Mouse (Mus musculus): ENCODE data around the gene Foxn3. TPM values are rescaled to one million over a fixed set of nuclear protein-coding genes. Genes with fewer than 3 reads are reported as not detected.
A peak's percentile ranks its signal among the peaks of the same experiment; 100 is the strongest.

Foxn3 gene
- polyA plus RNA-seq, 1 experiment from 2014 or later, result 90.2 TPM

GRCm38 (mm10) chr12:99371500-99371899 is 191.9 kb downstream of the Foxn3 start:
- H3K27me3 ChIP-seq, result no peaks in the 10 kb centered on the region
- H3K9me3 ChIP-seq (replicated peaks), result no peaks in the 10 kb centered on the region
- peaks cover 25% of the 10 kb centered on the region for H3K4me1 ChIP-seq
- 77% methylated on average over 5 of the region's 5 CpGs for WGBS
- H3K9ac ChIP-seq, result no peak overlapping the region
- H3K4me2 ChIP-seq (replicated peaks), result no peak overlapping the region
- no peak overlapping the region for H3K27ac ChIP-seq
- ATAC-seq (ENCODE audit: low FRiP score), result no peak
- peaks cover 14% of the 10 kb centered on the region for H3K36me3 ChIP-seq
- H3K4me3 ChIP-seq, result no peak overlapping the region

- H3K9me3 ChIP-seq (replicated peaks), result no peaks in the 10 kb centered on the region
Observed at GRCm38 (mm10) chr12:99368251-99368650, 195.1 kb downstream of the Foxn3 start.

GRCm38 (mm10) chr12:99365999-99366398 is 197.4 kb downstream of the Foxn3 start:
- Histone ChIP-seq H3K4me3 (no peak overlapping the region), H3K27me3 (no peaks in the 10 kb centered on the region), H3K4me2 (replicated peaks) (no peak overlapping the region), H3K27ac (no peak overlapping the region), H3K9ac (no peak overlapping the region), H3K36me3 (no peaks in the 10 kb centered on the region), H3K4me1 (peaks cover 31% of the 10 kb centered on the region), H3K9me3 (replicated peaks) (no peaks in the 10 kb centered on the region)
- ATAC-seq (ENCODE audit: low FRiP score), result no peak
- WGBS, result 89% methylated on average over 9 of the region's 9 CpGs

More at GRCm38 (mm10) chr12:99368251-99368650, 195.1 kb downstream of the Foxn3 start:
- no peaks in the 10 kb centered on the region for H3K27me3 ChIP-seq
- 91% methylated on average over 10 of the region's 10 CpGs for WGBS
- no peak overlapping the region for H3K9ac ChIP-seq
- H3K27ac ChIP-seq, result no peak overlapping the region
- H3K36me3 ChIP-seq, result no peaks in the 10 kb centered on the region
- H3K4me3 ChIP-seq, result no peak overlapping the region
- peaks cover 15% of the 10 kb centered on the region for H3K4me1 ChIP-seq
- no peak for ATAC-seq (ENCODE audit: low FRiP score)
- no peak overlapping the region for H3K4me2 ChIP-seq (replicated peaks)

DNA sequence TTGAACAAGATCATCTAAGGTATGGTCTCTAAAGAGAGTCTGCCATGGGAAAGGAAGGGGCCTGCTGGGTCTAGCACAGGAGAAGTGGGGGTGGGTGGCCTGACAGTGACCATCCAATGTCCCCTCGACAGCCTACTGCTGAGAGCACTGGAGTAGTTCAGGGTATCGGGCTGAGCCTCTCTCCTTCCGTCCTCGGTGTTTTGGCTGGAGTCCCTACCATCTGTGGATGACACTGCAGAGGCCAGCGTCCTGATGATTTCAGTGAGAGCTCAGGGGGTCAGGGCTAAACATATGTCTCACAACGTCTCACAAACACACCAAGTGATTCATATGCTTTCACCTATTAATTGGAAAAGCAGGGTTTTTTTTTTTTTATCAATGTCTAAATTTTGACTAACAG is 199.2 kb downstream of the Foxn3 start:
- Histone ChIP-seq H3K36me3 (no peaks in the 10 kb centered on the region), H3K4me2 (replicated peaks) (no peak overlapping the region), H3K4me1 (peaks cover 27% of the 10 kb centered on the region), H3K4me3 (no peak overlapping the region), H3K9ac (no peak overlapping the region), H3K27me3 (no peaks in the 10 kb centered on the region), H3K9me3 (replicated peaks) (no peaks in the 10 kb centered on the region), H3K27ac (no peak overlapping the region)
- no peak for ATAC-seq (ENCODE audit: low FRiP score)
- WGBS, result 80% methylated on average over 6 of the region's 6 CpGs

DNA sequence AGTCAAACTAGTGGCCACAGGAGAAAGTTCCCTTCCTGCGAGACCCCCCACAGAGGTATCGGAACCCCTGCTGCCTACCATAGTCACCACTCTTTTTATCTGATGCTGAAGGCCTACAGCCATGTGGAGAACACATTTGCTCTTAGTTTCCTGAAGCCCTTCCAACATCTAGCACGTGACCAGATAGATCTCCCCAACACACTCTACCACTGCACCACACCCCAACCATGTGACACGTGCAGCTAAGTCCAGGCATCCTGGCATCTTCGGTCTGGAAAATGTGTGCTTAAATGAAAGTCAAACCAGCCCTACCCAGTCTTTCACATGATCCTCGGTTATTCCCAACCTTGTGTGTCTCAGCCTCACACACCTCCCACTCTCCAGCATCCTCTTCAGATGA is 200.4 kb downstream of the Foxn3 start:
- no peak overlapping the region for H3K4me2 ChIP-seq (replicated peaks)
- no peak overlapping the region for H3K9ac ChIP-seq
- H3K4me1 ChIP-seq, result peaks cover 32% of the 10 kb centered on the region
- H3K4me3 ChIP-seq, result no peak overlapping the region
- H3K27ac ChIP-seq, result no peak overlapping the region
- H3K27me3 ChIP-seq, result no peaks in the 10 kb centered on the region
- 83% methylated on average over 6 of the region's 6 CpGs for WGBS
- no peak for ATAC-seq (ENCODE audit: low FRiP score)
- no peaks in the 10 kb centered on the region for H3K36me3 ChIP-seq
- H3K9me3 ChIP-seq (replicated peaks), result no peaks in the 10 kb centered on the region

DNA sequence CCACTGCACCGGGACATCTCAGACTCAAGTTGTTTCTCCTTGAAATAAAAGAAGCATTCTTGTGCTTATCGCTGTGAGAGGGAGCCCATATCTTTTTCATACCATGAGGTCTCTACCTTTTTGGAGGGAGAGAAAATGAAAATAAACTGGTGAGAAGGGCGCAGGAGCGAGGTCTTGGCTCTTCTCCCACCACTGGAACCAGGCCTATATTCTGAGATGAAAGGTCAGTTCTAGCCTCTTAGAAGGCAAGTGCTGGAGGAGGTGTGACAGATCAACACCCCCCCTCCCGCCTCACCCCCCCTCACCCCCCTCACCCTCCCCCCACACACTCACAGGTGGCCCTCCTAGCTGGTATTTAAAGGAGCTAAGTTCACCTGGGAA is 201.6 kb downstream of the Foxn3 start:
- no peak overlapping the region for H3K4me3 ChIP-seq
- no peaks in the 10 kb centered on the region for H3K36me3 ChIP-seq
- H3K27ac ChIP-seq, result peak overlapping the region; percentile 23; the same call in 1 of the 2 replicates
- no peak overlapping the region for H3K4me2 ChIP-seq (replicated peaks)
- WGBS, result 70% methylated on average over 5 of the region's 5 CpGs
- H3K9ac ChIP-seq, result no peak overlapping the region
- no peaks in the 10 kb centered on the region for H3K9me3 ChIP-seq (replicated peaks)
- no peaks in the 10 kb centered on the region for H3K27me3 ChIP-seq
- peaks cover 32% of the 10 kb centered on the region for H3K4me1 ChIP-seq
- no peak for ATAC-seq (ENCODE audit: low FRiP score)

GRCm38 (mm10) chr12:99360958-99361751 is 202.2 kb downstream of the Foxn3 start:
- 59% methylated on average over 8 of the region's 8 CpGs for WGBS

GRCm38 (mm10) chr12:99358698-99359097 is 204.7 kb downstream of the Foxn3 start:
- H3K9ac ChIP-seq, result no peak overlapping the region
- H3K27me3 ChIP-seq, result no peaks in the 10 kb centered on the region
- H3K36me3 ChIP-seq, result no peaks in the 10 kb centered on the region
- no peak overlapping the region for H3K4me3 ChIP-seq
- H3K27ac ChIP-seq, result no peak overlapping the region
- ATAC-seq (ENCODE audit: low FRiP score), result no peak
- H3K9me3 ChIP-seq (replicated peaks), result no peaks in the 10 kb centered on the region
- no peak overlapping the region for H3K4me2 ChIP-seq (replicated peaks)
- 76% methylated on average over 5 of the region's 5 CpGs for WGBS
- peaks cover 31% of the 10 kb centered on the region for H3K4me1 ChIP-seq

More at GRCm38 (mm10) chr12:99360958-99361751, 202.2 kb downstream of the Foxn3 start:
- peak overlapping the region; percentile 23; the same call in 1 of the 2 replicates for H3K27ac ChIP-seq
- no peaks in the 10 kb centered on the region for H3K36me3 ChIP-seq
- ATAC-seq (ENCODE audit: low FRiP score), result no peak
- H3K4me3 ChIP-seq, result no peak overlapping the region
- no peak overlapping the region for H3K9ac ChIP-seq
- H3K9me3 ChIP-seq (replicated peaks), result no peaks in the 10 kb centered on the region
- H3K4me2 ChIP-seq (replicated peaks), result no peak overlapping the region
- peaks cover 32% of the 10 kb centered on the region for H3K4me1 ChIP-seq
- no peaks in the 10 kb centered on the region for H3K27me3 ChIP-seq

DNA sequence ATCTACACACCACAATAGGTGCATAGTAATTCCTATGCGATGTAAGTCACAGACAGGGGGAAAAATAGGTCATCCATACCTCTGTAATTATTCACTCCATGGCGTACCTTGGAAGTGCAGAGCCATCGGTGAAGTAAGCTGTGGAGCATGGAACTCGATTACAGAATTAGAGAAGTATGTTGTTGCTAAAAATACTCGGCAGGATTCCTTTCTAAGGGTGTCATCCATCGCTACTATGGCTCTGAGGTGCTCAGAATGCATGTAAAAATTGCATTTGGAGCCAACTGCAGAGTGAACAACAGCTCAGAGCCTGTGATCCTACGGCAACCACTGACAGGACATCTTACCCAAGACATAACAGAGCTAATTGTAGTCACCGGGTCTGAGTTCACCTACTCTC is 206.7 kb downstream of the Foxn3 start:
- Histone ChIP-seq H3K36me3 (no peaks in the 10 kb centered on the region), H3K9ac (no peak overlapping the region), H3K4me3 (no peak overlapping the region), H3K4me2 (replicated peaks) (no peak overlapping the region), H3K4me1 (peaks cover 24% of the 10 kb centered on the region), H3K27ac (no peak overlapping the region), H3K27me3 (no peaks in the 10 kb centered on the region), H3K9me3 (replicated peaks) (no peaks in the 10 kb centered on the region)
- WGBS, result 92% methylated on average over 8 of the region's 8 CpGs
- no peak for ATAC-seq (ENCODE audit: low FRiP score)

DNA sequence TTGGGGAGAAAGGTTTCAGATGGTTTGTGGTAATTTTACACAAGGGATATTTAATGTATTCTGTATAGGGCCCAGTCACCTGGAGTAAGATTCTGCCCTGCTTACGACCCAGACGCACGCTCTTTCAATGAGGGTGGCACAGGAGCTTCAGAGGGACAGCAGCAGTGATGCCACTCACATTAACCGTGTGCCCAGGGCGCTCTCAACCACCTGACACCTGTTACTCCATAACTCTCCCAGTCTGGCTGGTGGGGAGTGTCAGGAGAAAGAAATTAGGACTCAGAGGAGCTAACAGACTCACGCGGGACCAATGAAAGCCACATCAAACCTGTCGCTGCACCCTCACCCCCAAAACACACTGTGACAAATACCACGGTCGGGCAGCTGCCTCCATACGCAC is 209.7 kb downstream of the Foxn3 start:
- Histone ChIP-seq H3K36me3 (no peaks in the 10 kb centered on the region), H3K4me2 (replicated peaks) (no peak overlapping the region), H3K4me3 (no peak overlapping the region), H3K27ac (no peak overlapping the region), H3K27me3 (no peaks in the 10 kb centered on the region), H3K9me3 (replicated peaks) (no peaks in the 10 kb centered on the region), H3K4me1 (peaks cover 23% of the 10 kb centered on the region), H3K9ac (no peak overlapping the region)
- 91% methylated on average over 11 of the region's 11 CpGs for WGBS
- ATAC-seq (ENCODE audit: low FRiP score), result no peak

GRCm38 (mm10) chr12:99352583-99352982 is 210.8 kb downstream of the Foxn3 start:
- Histone ChIP-seq H3K27me3 (no peaks in the 10 kb centered on the region), H3K4me1 (peaks cover 27% of the 10 kb centered on the region), H3K4me3 (no peak overlapping the region), H3K9ac (no peak overlapping the region), H3K27ac (no peak overlapping the region), H3K9me3 (replicated peaks) (no peaks in the 10 kb centered on the region), H3K4me2 (replicated peaks) (no peak overlapping the region), H3K36me3 (no peaks in the 10 kb centered on the region)
- ATAC-seq (ENCODE audit: low FRiP score), result no peak
- 85% methylated on average over 6 of the region's 6 CpGs for WGBS

DNA sequence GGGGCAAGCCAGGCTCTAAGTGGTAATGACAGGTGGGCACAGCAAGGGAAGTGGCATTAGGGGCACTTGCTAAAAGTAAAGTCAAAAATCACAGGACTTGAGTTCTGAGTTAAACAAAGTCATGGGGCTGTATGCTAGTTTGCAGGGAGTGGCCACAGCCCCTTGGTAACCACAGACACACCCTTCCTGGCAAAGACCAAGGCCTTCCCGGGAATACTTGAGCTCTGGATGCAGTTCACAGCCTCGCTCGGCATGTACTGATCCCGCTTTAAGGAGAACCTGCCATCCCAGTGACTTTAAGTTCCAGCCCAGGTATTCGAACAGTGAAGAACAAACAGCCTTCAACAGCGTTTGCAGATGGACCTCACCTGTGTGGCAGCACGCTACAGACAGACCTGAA is 211.2 kb downstream of the Foxn3 start:
- H3K9me3 ChIP-seq (replicated peaks), result no peaks in the 10 kb centered on the region
- no peak for ATAC-seq (ENCODE audit: low FRiP score)
- H3K9ac ChIP-seq, result no peak overlapping the region
- H3K4me3 ChIP-seq, result no peak overlapping the region
- H3K4me1 ChIP-seq, result peaks cover 30% of the 10 kb centered on the region
- no peak overlapping the region for H3K4me2 ChIP-seq (replicated peaks)
- H3K36me3 ChIP-seq, result no peaks in the 10 kb centered on the region
- WGBS, result 93% methylated on average over 7 of the region's 7 CpGs
- H3K27me3 ChIP-seq, result no peaks in the 10 kb centered on the region
- H3K27ac ChIP-seq, result no peak overlapping the region

GRCm38 (mm10) chr12:99351731-99352130 is 211.7 kb downstream of the Foxn3 start:
- peaks cover 33% of the 10 kb centered on the region for H3K4me1 ChIP-seq
- H3K36me3 ChIP-seq, result no peaks in the 10 kb centered on the region
- H3K9ac ChIP-seq, result no peak overlapping the region
- H3K9me3 ChIP-seq (replicated peaks), result no peaks in the 10 kb centered on the region
- WGBS, result 91% methylated on average over 9 of the region's 9 CpGs
- H3K27me3 ChIP-seq, result no peaks in the 10 kb centered on the region
- H3K27ac ChIP-seq, result no peak overlapping the region
- no peak for ATAC-seq (ENCODE audit: low FRiP score)
- no peak overlapping the region for H3K4me2 ChIP-seq (replicated peaks)
- H3K4me3 ChIP-seq, result no peak overlapping the region

All from hindbrain, embryonic 12.5 days (tissue).